17 mouse cellular contexts compared by ENCODE assay signal in genomic region chr5:92196895-92197811, GRCm38 (mm10). TPM values are rescaled to one million over a fixed set of nuclear protein-coding genes. Genes with fewer than 3 reads are reported as not detected.
DNase-seq lines count a peak whose midpoint lies in the region; ATAC-seq lines count a peak whose summit lies in the region.
"Had no signal": no experiment of that assay in that cellular context is flagged by ENCODE, and none has a peak within 500 bp of the region (broad histone marks: within the 10 kb centered on the region; RNA-seq: fewer than 3 reads in every experiment).

No protein-coding gene starts in this region.

- H3K9me3 ChIP-seq in midbrain, embryonic 12.5 days, result no peaks in the 10 kb centered on the region
- H3K9me3 ChIP-seq: lung, embryonic 15.5 days had no signal

- H3K4me2 ChIP-seq in midbrain, embryonic 12.5 days (replicated peaks), result no peak overlapping the region
- H3K4me2 ChIP-seq: lung, embryonic 15.5 days had no signal

- no peak overlapping the region for H3K9ac ChIP-seq in midbrain, embryonic 12.5 days (replicated peaks)
- H3K9ac ChIP-seq: lung, embryonic 15.5 days had no signal

- WGBS in midbrain, embryonic 12.5 days, result 83% methylated on average over 15 of the region's 15 CpGs

- H3K4me1 ChIP-seq in midbrain, embryonic 12.5 days, result no peaks in the 10 kb centered on the region
- H3K4me1 ChIP-seq: lung, embryonic 15.5 days had no signal

- peak; percentile 54 for ATAC-seq in frontal cortex, adult (ENCODE audit: low TSS enrichment)
- peak; percentile 67 for ATAC-seq in midbrain, embryonic 12.5 days (ENCODE audit: low FRiP score, low read depth)

- DNase-seq in frontal cortex, postnatal 14 days (ENCODE audit: low spot score in 2 of 2), result no peak
- peak; percentile 37 for DNase-seq in retina, postnatal 1 day
- DNase-seq in retina, embryonic 14.5 days (ENCODE audit: low spot score), result no peak
- DNase-seq in heart, postnatal 10 days, result no peak
- DNase-seq in gastrocnemius, postnatal 4 days (ENCODE audit: low spot score in 2 of 2), result no peak
- DNase-seq in gastrocnemius, postnatal 14 days, result no peak
- DNase-seq: cerebellum, adult 18-20 months; embryo, embryonic 11 days; heart, adult 2 months; kidney, postnatal 4 days had no signal

- H3K27me3 ChIP-seq in midbrain, embryonic 12.5 days, result no peaks in the 10 kb centered on the region
- H3K27me3 ChIP-seq: lung, embryonic 15.5 days had no signal

- peak overlapping the region; percentile 64 for H3K27ac ChIP-seq in midbrain, embryonic 12.5 days (replicated peaks)
- H3K27ac ChIP-seq: heart, adult 2 months; lung, embryonic 15.5 days; stomach, postnatal 0 days had no signal

- intact Hi-C loops in heart, postnatal 10 days (cut with DNase I), result no loop called here
- intact Hi-C loops in gastrocnemius, postnatal 14 days (cut with DNase I; ENCODE audit: low total_unique reads), result no loop called here

- H3K36me3 ChIP-seq in midbrain, embryonic 12.5 days, result peaks cover 73% of the 10 kb centered on the region

- no peak overlapping the region for H3K4me3 ChIP-seq in midbrain, embryonic 12.5 days
- H3K4me3 ChIP-seq: heart, adult 2 months; lung, embryonic 15.5 days had no signal

RNA-seq across cellular contexts. Expression of gene U90926, which starts 18.1 kb away (rescaled TPM):
- polyA plus RNA-seq in midbrain, embryonic 12.5 days (2016; fragmentation: Nextera tagmentation; extraction: Ambion mirVana), result not detected in 2 replicates
- total RNA-seq in heart, postnatal 10 days (2021), result not detected
- total RNA-seq in gastrocnemius, postnatal 4 days (2021), result not detected
- total RNA-seq in gastrocnemius, postnatal 14 days (2021), result not detected
- total RNA-seq: heart, adult 2 months; hematopoietic stem cell, adult 5-6 weeks; left cerebral cortex, postnatal 25 days; MEL had no signal
- polyA plus RNA-seq: heart, adult 2 months; lung, embryonic 15.5 days; stomach, postnatal 0 days had no signal

RNA-seq across cellular contexts. Expression of gene Ppef2, which starts 58.9 kb away (rescaled TPM):
- 0.19 and 0.21 TPM in 2 replicates for polyA plus RNA-seq in midbrain, embryonic 12.5 days (2016; fragmentation: Nextera tagmentation; extraction: Ambion mirVana)
- not detected for total RNA-seq in heart, postnatal 10 days (2021)
- under 1 TPM; 0.08 to 0.29 TPM for total RNA-seq in gastrocnemius, postnatal 4 days (2021)
- total RNA-seq in gastrocnemius, postnatal 14 days (2021), result under 1 TPM in 1 of 2 experiments, not detected in 1; 0.08 TPM
- total RNA-seq: heart, adult 2 months; hematopoietic stem cell, adult 5-6 weeks had no signal

RNA-seq across cellular contexts. Expression of gene Uso1, which starts 59.4 kb away (rescaled TPM):
- polyA plus RNA-seq in midbrain, embryonic 12.5 days (2016; fragmentation: Nextera tagmentation; extraction: Ambion mirVana), result 50.5 and 52.0 TPM in 2 replicates
- 10 to 100 TPM; 42.9 to 46.4 TPM for total RNA-seq in heart, postnatal 10 days (2021)
- 10 to 100 TPM; 75.5 to 85.8 TPM for total RNA-seq in gastrocnemius, postnatal 4 days (2021)
- 10 to 100 TPM; 53.9 to 61.5 TPM for total RNA-seq in gastrocnemius, postnatal 14 days (2021)
